Mouse (Mus musculus): ENCODE measurements around the gene Dnah7c. TPM values are rescaled to one million over a fixed set of nuclear protein-coding genes. Genes with fewer than 3 reads are reported as not detected.
"Not testable (repeated sequence)": the region's sequence is repeated elsewhere in the genome, so short reads cannot be mapped to it uniquely, and the experiment has no call there.

The Dnah7c gene
- under 1 TPM in 3 of 4 experiments, not detected in 1; 0.03 to 0.27 (median 0.14) TPM for total RNA-seq (2022)

GRCm38 (mm10) chr1:46425137-46425925 lies at the start of gene Dnah7c:
TSS of gene Dnah7c (plus strand) at chr1:46425592.
- DNase-seq (ENCODE audit: low spot score) = no peak

DNA sequence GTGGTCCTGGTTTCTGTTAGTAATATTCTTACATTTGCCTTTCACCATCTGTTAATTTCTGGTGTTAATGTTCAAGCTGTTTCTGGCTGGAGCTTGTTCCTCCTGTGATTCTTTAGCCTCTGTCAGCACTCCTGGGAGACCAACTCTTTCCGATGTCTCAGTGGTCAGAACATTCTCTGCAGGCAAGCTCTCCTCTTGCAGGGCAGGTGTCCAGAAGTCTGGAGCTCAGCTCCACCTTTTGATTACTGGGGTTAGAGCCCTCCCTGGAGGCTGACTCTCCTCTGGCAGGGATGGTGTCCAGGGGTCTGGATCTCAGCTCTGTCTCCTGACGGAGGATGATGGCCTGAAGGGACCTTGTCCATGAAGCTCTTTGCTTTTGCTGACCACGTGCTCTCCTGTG lies 44.8 kb upstream of the Dnah7c start:
- DNase-seq (ENCODE audit: low spot score) = not testable (repeated sequence)

- not testable (repeated sequence) for DNase-seq (ENCODE audit: low spot score)
Measured at GRCm38 (mm10) chr1:46394681-46395297, 30.6 kb upstream of the Dnah7c start.

DNA sequence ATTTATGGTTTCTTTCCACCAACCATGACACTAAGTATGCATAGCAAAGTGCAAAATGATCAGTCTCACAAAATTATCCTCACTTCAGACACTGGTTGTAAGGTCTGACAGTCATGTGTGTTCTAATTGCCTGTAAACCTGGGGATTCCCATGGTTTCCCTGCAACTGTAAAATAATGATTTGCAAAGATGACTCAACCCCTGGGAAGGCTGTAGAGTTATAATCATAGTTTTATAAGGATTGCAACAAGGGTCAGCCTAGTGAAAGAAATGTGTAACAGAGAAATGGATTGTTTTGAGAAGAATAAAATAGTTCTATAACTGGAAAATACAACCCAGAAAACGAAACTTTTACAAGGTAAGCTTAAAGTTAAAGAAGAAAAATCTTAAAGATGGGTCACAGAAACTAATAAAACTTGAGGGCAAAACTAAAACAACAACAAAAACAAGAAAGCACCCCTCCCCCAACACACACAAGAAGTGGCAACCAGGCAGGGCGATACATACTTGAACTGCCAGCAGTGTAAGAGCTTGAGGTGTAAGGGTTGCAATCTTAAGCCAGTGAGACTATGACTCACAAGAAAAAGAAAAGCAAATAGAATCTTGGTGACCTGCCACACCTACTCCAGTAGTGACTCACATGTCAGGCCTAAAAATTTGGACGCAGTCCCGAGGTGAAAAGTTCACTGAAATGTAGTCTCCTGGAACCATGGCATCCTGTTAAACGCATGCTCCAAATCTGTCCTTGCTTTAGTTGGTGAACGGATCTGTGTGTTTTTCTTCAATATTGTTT lies 16.9 kb upstream of the Dnah7c start:
- DNase-seq (ENCODE audit: low spot score) = no peak

DNA sequence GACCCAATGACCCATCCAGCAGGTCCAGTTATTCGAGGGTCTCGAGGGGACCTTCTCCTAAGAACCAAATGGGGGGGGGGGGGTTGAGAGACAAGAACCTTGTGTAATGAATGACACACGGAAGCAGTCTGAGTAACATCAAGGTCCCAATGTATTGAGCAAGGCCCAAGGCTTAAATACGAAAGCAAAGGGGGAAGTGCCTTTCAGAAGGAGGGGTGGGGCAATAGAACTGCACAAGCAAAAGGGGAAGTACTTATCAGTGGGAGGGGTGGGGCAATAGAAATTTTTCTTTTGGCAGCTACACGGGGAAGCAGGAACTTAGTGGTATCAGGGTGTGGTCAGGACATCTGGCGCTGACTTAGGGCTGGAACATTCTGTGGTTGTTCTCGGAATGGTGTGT lies 10.6 kb upstream of the Dnah7c start:
- DNase-seq (ENCODE audit: low spot score) = not testable (repeated sequence)

- not testable (repeated sequence) for DNase-seq (ENCODE audit: low spot score)
Measured at GRCm38 (mm10) chr1:46416946-46417345, 8.4 kb upstream of the Dnah7c start.

DNA sequence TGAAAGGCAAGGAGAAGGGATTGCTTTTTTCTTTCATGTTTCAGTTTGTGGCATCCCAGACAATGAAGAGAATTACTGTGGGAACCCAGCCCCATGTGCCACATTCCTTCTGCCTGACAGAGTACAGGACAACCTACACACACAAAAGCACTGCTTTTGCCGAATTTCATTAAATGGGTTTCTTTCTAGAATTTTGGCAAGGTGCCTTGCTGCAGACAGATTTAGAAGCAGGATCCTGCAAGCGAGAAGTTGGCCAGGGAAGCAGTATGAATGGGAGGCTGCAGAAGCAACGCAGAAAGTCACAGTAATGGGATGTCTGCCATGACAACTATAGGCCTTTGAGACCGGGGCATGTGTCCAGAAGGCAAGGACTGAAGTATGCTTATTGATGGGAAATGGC lies 6.4 kb upstream of the Dnah7c start:
- not testable (repeated sequence) for DNase-seq (ENCODE audit: low spot score)

DNA sequence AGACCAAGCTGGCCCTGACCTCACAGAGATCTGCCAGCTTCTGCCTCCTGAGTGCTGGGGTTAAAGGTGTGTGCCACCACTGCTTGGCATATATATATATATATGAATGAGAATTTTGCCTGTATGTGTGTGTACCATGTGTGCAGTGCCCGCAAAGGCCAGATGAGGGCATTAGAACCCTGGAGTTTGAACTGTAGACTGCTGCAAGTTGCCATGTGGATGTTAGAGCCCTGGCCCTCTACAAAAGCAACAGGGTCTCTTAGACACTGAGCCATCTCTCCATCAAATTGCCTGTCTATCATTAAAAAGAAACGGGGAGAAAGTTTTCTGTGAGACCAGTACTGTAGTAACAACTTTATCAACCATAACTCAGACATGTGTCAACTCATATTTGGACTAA lies 3.0 kb downstream of the Dnah7c start:
- no peak for DNase-seq (ENCODE audit: low spot score)

GRCm38 (mm10) chr1:46514671-46515070 lies 89.3 kb downstream of the Dnah7c start:
- DNase-seq (ENCODE audit: low spot score) = not testable (repeated sequence)

DNA sequence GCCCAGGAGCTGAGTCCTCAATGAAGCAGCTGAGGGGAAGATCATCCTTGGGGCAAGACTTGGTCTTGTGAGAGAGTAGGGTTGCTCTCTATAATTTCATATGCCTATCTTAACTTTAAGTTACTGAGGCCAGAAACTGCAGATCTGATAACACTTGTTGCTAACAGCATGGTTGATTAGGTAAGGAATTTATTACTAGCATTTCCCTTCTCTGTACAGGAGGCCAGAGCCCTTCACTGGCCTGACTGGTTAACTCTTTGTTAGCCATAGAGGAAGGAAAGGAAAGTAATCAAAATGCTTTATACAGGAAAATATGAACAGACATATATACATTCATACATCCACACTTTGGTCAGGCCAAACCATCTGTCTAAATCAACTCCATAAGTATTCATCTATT lies 95.6 kb downstream of the Dnah7c start:
- DNase-seq (ENCODE audit: low spot score) = no peak

DNA sequence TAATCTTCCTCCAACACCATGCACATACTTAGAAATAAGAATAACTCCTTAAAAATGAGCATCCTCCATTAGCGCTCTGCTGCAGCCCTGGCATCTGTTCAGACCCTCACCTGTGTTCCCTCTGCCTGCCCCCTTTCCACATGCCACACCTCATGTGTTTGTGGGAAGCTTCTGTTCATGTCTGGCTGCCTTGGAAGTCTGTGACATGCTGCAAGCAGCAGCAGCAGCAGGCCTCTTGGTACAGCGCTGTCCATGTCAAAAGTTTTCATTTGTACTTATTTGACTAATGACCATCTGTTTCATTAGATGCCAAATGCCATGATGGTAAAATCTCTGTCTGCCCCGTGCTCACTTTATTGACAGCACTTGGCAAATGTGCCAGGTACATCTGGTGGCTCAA lies 101.1 kb downstream of the Dnah7c start:
- not testable (repeated sequence) for DNase-seq (ENCODE audit: low spot score)

DNA sequence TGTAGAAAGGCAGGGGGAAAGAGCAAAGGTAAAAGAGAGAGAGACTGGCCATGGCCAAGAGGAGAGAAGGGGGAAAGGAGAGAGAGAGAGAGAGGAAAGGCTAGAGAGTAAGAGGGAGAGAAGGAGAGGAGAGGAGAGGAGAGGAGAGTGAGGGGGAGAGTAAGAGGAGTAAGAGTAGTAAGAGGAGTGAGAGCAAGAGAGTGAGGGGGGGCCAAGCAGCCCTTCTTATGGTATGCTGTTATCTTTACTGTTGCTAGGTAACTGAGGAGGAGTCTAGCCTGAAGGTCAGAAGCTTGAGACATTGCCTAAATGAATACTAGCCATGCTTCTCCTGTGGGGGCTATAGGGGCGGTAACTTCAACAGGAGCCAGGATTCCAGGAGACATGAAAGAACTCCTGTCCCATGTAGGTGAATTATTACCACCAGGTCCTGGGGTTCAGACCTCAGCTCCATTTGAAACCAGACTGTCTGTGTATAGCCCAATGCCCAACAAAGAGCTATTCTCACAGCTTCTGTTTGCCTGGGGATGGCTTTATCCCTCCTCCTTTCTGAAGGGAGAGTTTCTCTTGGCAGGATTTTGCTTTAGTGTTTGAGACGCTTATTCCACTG lies 119.5 kb downstream of the Dnah7c start:
- no peak for DNase-seq (ENCODE audit: low spot score)

GRCm38 (mm10) chr1:46580385-46580784 lies 155.0 kb downstream of the Dnah7c start:
- no peak for DNase-seq (ENCODE audit: low spot score)

DNA sequence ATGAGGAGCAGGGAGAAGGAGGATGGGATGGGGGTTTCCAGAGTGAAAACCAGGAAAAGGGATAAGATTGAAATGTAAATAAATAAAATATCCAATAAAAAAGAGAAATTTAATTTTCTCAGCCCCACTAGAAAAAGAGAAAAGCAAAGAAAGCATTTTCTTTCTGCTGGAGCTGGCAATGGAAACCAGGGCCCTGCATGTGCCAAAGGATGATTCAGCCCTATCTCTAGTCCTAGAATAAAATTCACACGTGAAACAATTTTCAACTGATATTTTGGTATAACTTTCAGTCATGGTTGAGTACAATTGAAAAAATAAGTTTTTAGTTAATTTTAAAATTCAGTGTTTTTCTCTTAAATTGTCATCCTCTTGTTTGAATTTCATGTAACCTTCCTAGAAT lies 168.4 kb downstream of the Dnah7c start:
- not testable (repeated sequence) for DNase-seq (ENCODE audit: low spot score)

DNA sequence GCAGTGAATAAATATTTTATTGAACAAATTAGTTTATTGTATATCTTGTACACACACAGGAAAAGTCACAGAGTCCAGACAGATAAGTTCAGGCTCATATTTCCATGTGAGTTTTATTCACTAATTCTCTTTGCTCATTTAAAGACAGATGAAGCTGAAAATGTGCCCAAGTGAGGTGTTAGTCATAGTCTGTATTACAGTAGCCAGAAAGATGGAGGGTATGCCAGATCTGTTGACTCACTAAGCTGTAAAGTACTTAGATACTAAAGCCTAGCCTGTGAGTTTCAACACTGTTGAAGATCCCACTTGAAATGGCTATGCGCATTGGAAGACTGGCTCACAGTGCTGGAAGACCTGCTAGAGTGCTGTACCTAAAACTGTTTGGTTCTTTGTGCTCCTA lies 171.0 kb downstream of the Dnah7c start:
- DNase-seq (ENCODE audit: low spot score) = not testable (repeated sequence)

DNA sequence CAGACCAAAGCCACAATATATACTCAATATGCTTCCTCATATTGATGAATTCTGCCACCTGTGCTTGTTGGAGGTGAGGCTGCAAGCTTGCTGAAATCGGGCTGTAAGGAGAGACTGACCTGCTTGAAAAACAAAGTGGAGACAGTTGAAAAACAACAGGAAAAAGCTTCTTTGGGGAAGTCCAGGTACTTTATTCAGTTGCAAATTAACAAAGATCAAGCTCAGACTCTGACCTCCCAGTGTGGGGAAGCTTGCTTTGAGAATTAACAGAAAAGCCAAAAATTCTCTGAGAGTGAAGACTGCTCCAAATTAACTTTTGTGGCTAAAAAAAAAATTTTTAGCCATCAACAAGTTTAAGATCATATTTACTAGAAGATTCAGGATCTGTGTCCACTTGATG lies 194.9 kb downstream of the Dnah7c start:
- DNase-seq (ENCODE audit: low spot score) = no peak

DNA sequence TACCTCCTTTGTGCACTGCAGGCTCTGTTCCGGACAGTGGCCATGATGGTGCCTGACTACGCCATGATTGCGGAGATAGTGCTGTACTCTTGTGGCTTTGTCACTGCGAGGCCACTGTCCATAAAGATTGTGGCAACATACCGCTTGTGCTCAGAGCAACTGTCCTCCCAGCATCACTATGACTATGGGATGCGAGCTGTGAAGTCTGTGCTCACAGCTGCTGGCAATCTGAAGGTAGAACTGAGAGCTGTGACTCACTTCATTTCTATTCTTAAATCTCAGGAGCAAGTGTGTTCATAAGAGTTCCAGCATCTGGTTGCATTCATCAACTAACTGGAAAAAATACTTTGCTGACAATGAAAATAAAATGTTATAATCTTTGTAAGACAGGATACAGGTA lies 200.5 kb downstream of the Dnah7c start:
- not testable (repeated sequence) for DNase-seq (ENCODE audit: low spot score)

- DNase-seq (ENCODE audit: low spot score) = not testable (repeated sequence)
Measured at GRCm38 (mm10) chr1:46649821-46650220, 224.4 kb downstream of the Dnah7c start.

- not testable (repeated sequence) for DNase-seq (ENCODE audit: low spot score)
Measured at GRCm38 (mm10) chr1:46652721-46653120, 227.3 kb downstream of the Dnah7c start.

DNA sequence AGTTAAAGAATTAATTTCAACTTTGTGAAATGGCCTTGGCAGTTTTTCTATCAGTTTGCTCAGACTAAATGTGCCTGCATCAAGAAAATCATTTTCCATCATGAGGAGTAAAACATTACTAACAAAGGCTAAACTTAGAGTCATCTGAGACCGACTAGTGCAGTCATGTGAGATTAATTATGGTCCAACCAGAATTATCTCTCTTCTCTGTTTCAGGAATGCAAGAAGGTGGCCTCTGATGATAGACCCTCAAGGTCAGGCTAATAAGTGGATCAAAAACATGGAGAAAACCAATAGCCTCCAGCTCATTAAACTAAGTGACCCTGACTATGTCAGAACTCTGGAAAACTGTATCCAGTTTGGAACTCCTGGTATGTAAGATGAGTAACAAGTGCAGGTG lies 299.4 kb downstream of the Dnah7c start:
- DNase-seq (ENCODE audit: low spot score) = not testable (repeated sequence)

- DNase-seq (ENCODE audit: low spot score) = no peak
Measured at GRCm38 (mm10) chr1:46725266-46725665, 299.9 kb downstream of the Dnah7c start.

- not testable (repeated sequence) for DNase-seq (ENCODE audit: low spot score)
Measured at GRCm38 (mm10) chr1:46725719-46726118, 300.3 kb downstream of the Dnah7c start.

Data from heart, adult 8-10 months (tissue).